ENCODE assay signal across 25 mouse cellular contexts in the genomic region with DNA sequence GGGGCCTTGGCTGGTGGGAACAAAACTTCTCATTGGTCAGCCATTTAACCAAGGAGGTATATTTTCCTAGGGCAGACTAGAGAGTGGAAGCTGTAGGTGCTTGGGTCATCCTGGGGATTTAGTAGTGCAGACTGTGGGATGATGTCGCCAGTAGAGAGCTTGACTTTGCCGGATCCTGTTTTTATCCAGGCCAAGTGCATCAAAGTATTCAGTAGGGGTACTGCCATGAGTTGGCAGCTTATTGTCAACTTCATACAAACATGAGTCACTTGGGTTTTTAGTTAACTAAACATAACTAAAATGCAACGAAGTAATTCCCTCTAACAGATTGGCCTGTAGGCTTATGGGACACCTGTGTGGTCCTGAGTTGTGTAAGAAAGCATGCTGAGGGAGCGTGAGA.
"Had no signal": no experiment of that assay in that cellular context is flagged by ENCODE, and none has a peak within 500 bp of the region (broad histone marks: within the 10 kb centered on the region; RNA-seq: fewer than 3 reads in every experiment).

No protein-coding gene starts in this region.

- ATAC-seq: hindbrain, embryonic 16.5 days; inflammation-experienced regulatory T-cells, adult 6 months; intestine, embryonic 15.5 days had no signal

- H3K4me3 ChIP-seq: gastrocnemius, adult 2 months; heart, adult 2 months; heart, embryonic 13.5 days; heart, embryonic 15.5 days; hindbrain, embryonic 10.5 days; hindbrain, embryonic 12.5 days; intestine, embryonic 15.5 days; layer of hippocampus, adult 2 months; left cerebral cortex, adult 2 months; limb, embryonic 12.5 days; liver, embryonic 13.5 days had no signal

- H3K9ac ChIP-seq: heart, embryonic 13.5 days; heart, embryonic 15.5 days; hindbrain, embryonic 12.5 days; hindbrain, embryonic 14.5 days; intestine, embryonic 15.5 days; limb, embryonic 12.5 days; liver, embryonic 13.5 days had no signal

- DNase-seq: gastrocnemius, adult 2 months; gastrocnemius, postnatal 10 days; gastrocnemius, postnatal 25 days; heart, adult 2 months; heart, postnatal 4 days; kidney, adult 18-20 months; kidney, adult 8-10 months; kidney, postnatal 10 days; kidney, postnatal 25 days; kidney, postnatal 4 days; liver; liver, embryonic 13.5 days had no signal

- H3K27ac ChIP-seq: gastrocnemius, adult 2 months; heart, adult 2 months; heart, embryonic 13.5 days; heart, embryonic 15.5 days; hindbrain, embryonic 10.5 days; hindbrain, embryonic 12.5 days; hindbrain, embryonic 14.5 days; intestine, embryonic 15.5 days; layer of hippocampus, adult 2 months; left cerebral cortex, adult 2 months; limb, embryonic 12.5 days; liver, embryonic 13.5 days had no signal

- H3K4me2 ChIP-seq: heart, embryonic 11.5 days; heart, embryonic 13.5 days; heart, embryonic 15.5 days; hindbrain, embryonic 12.5 days; hindbrain, embryonic 14.5 days; intestine, embryonic 15.5 days; limb, embryonic 12.5 days; liver, embryonic 11.5 days; liver, embryonic 13.5 days had no signal

- H3K27me3 ChIP-seq: hindbrain, embryonic 12.5 days; intestine, embryonic 15.5 days; limb, embryonic 12.5 days; liver, embryonic 13.5 days had no signal

- H3K4me1 ChIP-seq: hindbrain, embryonic 12.5 days; intestine, embryonic 15.5 days; liver, embryonic 13.5 days had no signal

- H3K36me3 ChIP-seq: hindbrain, embryonic 10.5 days; hindbrain, embryonic 12.5 days; intestine, embryonic 15.5 days; limb, embryonic 12.5 days; liver, embryonic 13.5 days had no signal

- H3K9me3 ChIP-seq: heart, embryonic 13.5 days; heart, embryonic 15.5 days; hindbrain, embryonic 10.5 days; hindbrain, embryonic 12.5 days; intestine, embryonic 15.5 days; limb, embryonic 12.5 days; liver, embryonic 13.5 days had no signal
